Mouse (Mus musculus) urinary bladder, postnatal 36 days (tissue): Measurements from ENCODE around the gene Cel.

ENCODE experiments used
- DNase-seq, 2 experiments: peaks; one replicate each; pipeline ENCODE4 v3.0.0; 2022; ENCODE audit warnings: low spot score in 2 of 2, mixed read lengths in 1 of 2

Cel gene

DNA sequence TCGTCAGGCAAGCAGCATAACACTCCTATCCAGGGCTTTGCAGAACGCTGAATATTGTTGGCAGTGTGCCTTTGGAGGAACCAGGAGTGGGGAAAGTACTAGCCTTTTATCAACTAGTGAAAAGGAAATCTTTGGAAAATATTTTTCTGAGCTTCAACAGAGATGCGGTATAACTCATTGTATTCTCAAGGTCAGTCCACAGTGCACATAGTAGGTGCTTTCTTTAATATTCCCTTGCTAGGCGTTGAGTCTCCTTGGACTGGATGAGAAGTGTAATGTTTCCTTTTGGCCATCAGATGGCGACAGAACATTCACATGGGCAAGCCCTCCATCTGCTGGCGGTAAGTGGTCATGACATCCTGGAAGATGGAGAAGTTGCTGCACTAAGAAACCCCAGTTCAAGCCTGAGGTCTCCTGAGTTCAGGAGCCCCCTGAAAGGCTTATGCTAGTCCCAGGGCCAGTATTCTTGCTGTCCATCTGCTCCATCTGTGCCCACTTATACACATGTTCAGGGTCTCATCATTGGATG, 21.9 kb upstream of the Cel start:
- DNase-seq: peak; percentile 58 to 71

GRCm38 (mm10) chr2:28583651-28584050, 20.4 kb upstream of the Cel start, which contains the start of gene Gtf3c5:
Gtf3c5 (minus strand) TSS chr2:28583751.
- no peak for DNase-seq

GRCm38 (mm10) chr2:28582647-28583353, 19.6 kb upstream of the Cel start:
- peak; percentile 86 for DNase-seq

DNA sequence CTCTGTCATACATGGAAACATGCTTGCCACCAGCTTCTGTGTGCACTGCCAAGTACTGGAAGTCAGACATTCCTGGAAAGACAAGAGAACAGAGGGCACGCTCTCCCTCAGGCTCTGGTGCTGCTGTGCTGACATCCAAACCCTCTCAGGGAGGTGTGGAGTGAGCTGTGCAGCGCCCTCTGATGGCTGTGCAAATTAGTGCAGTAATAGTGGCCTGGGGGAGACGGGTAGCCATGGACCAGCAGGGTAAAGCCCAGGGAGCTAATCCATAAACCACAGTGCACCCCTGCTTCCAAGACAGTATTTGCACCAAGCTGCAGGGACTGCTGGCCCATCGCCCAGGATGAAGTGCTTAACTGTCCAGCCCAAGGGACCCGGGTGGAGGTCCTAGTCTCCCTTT, 14.8 kb upstream of the Cel start:
- DNase-seq: no peak

GRCm38 (mm10) chr2:28576815-28577214, 13.6 kb upstream of the Cel start:
- DNase-seq: no peak

- DNase-seq: no peak
These were observed 12.1 kb upstream of the Cel start for GRCm38 (mm10) chr2:28575341-28575740.

DNA sequence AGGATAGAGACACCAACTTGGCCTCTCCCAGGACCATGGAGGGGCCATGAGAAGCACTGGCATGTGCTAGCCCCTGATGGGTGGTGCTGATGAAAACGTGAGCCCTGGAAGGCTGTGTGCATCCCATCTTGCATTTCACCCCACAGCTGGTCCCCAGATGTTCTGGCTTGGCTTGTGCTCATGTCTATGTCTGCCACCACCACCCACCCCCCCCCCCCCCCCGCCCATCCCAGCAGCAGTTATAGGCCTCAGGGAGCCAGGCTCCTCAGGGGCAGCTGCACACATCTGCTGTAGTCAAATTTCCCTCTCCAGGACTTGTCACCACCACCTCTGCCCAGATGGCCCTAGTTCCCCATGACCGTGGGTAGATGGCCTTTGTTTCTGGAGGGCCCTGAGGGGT, 6.7 kb upstream of the Cel start:
- no peak for DNase-seq

GRCm38 (mm10) chr2:28566545-28566944, 3.3 kb upstream of the Cel start:
- no peak for DNase-seq

GRCm38 (mm10) chr2:28564380-28564779, 1.2 kb upstream of the Cel start:
- no peak for DNase-seq

- DNase-seq: no peak
These were observed 627 bp upstream of the Cel start for GRCm38 (mm10) chr2:28563830-28564229.

- DNase-seq: no peak
These were observed 5.8 kb downstream of the Cel start for GRCm38 (mm10) chr2:28557452-28557851.

DNA sequence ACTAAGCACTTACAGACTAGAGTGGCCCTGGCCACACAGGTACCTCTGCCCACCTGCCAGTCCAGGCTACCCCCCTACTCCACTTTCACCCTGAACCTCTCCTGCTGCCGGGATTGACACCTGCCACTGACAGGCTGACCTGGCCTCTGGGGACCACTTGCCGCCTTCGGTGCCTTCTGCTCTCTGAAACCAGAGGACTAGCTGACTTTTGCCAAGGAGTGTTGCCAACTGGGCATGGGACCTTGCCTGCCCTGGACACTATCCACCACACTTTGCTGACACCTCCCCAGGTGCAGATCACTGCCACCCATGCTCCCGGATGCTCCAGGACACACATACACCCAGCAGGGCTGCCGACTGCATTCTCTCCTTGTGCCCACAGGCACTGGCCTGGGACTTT, 10.9 kb downstream of the Cel start:
- DNase-seq: no peak

DNA sequence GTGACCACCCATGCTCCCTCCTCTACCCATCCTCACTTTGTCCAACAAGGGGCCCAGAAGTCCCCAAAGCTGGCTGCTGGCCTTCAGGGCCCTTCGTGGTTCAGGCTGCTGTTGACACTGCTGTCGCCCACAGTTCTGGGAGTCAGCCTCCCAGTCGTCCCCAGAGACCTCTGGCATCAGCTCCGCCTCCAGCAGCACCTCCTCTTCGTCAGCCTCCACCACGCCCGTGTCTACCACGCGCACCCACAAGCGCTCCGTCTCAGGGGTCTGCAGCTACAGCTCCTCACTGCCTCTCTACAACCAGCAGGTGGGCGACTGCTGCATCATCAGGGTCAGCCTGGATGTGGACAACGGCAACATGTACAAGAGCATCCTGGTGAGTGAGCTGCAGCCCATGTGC, 14.0 kb downstream of the Cel start:
- no peak for DNase-seq

- DNase-seq: peak; percentile 86
These were observed 15.7 kb downstream of the Cel start for GRCm38 (mm10) chr2:28547237-28548172.

GRCm38 (mm10) chr2:28546560-28546959, 16.6 kb downstream of the Cel start:
- no peak for DNase-seq

DNA sequence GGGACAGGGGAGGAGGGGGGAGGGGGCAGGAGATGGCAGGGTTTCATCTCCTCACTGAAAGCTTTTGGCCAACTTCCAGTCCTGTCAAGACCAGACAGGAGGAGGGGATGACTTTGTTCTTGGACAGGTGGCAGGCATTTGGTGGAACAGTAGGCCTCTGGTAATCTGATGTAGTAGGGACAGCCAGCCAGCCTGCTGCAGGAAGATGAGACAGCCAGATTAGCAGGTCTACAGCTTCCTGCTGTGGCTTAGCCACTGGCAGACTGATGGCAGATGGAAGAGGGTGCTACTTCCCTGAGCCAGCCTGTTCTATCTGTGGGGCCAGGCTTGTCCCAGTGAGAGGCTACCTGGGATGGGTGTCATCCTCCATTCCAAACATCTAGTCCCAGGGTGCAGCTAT, 17.2 kb downstream of the Cel start:
- DNase-seq: no peak

GRCm38 (mm10) chr2:28543894-28544293, 19.3 kb downstream of the Cel start:
- DNase-seq: no peak

DNA sequence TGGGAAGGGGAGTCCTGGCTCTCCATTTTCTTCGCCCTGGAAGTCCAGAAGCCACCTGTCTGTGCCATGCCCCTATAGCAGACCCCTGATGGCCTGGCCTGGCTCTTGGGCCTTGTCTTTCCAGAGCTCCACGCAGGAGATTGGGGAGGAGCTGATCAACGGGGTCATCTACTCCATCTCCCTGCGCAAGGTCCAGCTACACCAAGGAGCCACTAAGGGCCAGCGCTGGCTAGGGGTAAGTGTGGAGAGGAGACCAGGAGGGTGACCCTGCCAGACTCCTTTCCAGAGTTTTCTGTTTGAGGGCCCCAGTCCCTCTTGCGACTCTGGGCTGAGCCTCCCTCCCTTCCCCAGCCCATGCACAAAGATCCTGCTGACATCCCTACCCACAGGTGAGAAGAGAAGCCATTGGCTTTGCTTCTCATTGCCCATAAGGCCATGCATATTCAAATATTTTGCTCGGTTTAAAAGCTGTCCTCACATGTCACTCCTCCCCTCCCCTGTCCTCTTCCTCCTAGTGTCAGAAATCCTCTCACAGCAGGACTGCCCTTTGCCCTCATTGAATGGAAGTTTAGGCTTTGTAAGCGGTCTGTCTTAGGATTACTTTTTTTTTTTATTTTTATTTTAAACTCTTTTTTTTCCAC, 22.5 kb downstream of the Cel start:
- DNase-seq: no peak

DNA sequence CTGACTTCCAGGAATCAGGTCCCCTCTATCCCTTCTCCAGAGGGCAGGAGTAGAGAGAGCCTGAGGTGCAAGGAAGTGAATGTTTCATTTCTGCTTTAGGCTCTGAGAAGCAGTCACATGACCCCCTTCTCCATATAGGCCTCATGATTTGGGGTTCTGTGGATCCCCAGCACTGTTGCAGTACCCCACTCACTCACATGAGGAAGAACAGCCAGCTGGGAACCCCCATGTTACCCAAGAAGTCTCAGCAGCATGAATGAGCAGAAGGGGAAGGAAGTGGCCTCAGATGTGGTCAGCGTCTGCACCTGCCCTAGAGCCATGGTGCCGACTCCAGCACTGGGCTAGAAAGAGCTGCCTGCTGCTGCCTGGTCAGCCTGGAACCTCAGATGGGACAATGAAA, 23.3 kb downstream of the Cel start:
- DNase-seq: no peak

GRCm38 (mm10) chr2:28539206-28539605, 24.0 kb downstream of the Cel start:
- peak in 1 of 2 experiments; percentile 62 for DNase-seq

- DNase-seq: no peak
These were observed 24.4 kb downstream of the Cel start for GRCm38 (mm10) chr2:28538817-28539128.
